Mouse (Mus musculus) liver, embryonic 16.5 days (tissue): Measurements from ENCODE around the gene Nfia. TPM values are rescaled to one million over a fixed set of nuclear protein-coding genes. Genes with fewer than 3 reads are reported as not detected.

Experiments
- ATAC-seq: fragments of 200-750 bp; cut with Nextera tagmentation; 2 replicates; pipeline ENCODE4 v1.8.0; 2017; ENCODE audit warnings: low read depth, mild to moderate bottlenecking, moderate number of reproducible peaks, moderate library complexity
- H3K27ac ChIP-seq: fragments of 300-500 bp; sonication (generic); 2 replicates; pipeline ENCODE4 v1.5.1; 2014; ENCODE audit warnings: mild to moderate bottlenecking, low read length
- H3K27me3 ChIP-seq: fragments of 300-500 bp; sonication (generic); 2 replicates; pipeline ENCODE4 v1.6.1; 2014; ENCODE audit warnings: low read depth, low read length, mixed read lengths; ENCODE audit not compliant: control insufficient read depth, insufficient read depth
- H3K36me3 ChIP-seq: fragments of 300-500 bp; sonication (generic); 2 replicates; pipeline ENCODE4 v1.6.1; 2014; ENCODE audit warnings: mild to moderate bottlenecking; ENCODE audit not compliant: control insufficient read depth, insufficient read depth
- H3K4me1 ChIP-seq: fragments of 300-500 bp; sonication (generic); 2 replicates; pipeline ENCODE4 v1.6.1; 2014; ENCODE audit warnings: low read depth, low read length, mixed read lengths; ENCODE audit not compliant: control insufficient read depth
- H3K4me2 ChIP-seq: fragments of 300-500 bp; sonication (generic); 2 replicates; pipeline ENCODE4 v1.6.1; 2014; ENCODE audit warnings: low read depth, low read length, mixed read lengths
- H3K4me3 ChIP-seq: fragments of 300-500 bp; sonication (generic); 2 replicates; pipeline ENCODE4 v1.5.1; 2014; ENCODE audit warnings: low read depth, mild to moderate bottlenecking, low read length
- H3K9ac ChIP-seq: fragments of 300-500 bp; sonication (generic); 2 replicates; pipeline ENCODE4 v1.6.1; 2014; ENCODE audit warnings: low read depth, low read length
- H3K9me3 ChIP-seq: fragments of 300-500 bp; sonication (generic); replicated peaks from 2 replicates; pipeline ENCODE4 v1.6.1; 2016; ENCODE audit warnings: low read length; ENCODE audit not compliant: control insufficient read depth
- WGBS: fragments of 180-500 bp; shearing (Covaris S2); extraction: QIAGEN DNeasy Blood & Tissue Kit; methylation state at CpG from one replicate; pipeline ENCODE4 v1.1.7; 2014; ENCODE audit not compliant: insufficient replicate concordance; 5-methylcytosine and 5-hydroxymethylcytosine counted together
- polyA plus RNA-seq: library from polyadenylated mRNA; unstranded; fragments of >200 nt; fragmentation: Nextera tagmentation; extraction: Ambion mirVana; gene quantifications from 2 replicates; pipeline ENCODE4 v1.2.1, GENCODE M21; 2015

Gene Nfia
- polyA plus RNA-seq, 1 experiment from 2014 or later, result 5.7 TPM

- WGBS, result 55% methylated on average over 4 of the region's 4 CpGs
Observed at GRCm38 (mm10) chr4:97820474-97821259, 48.1 kb downstream of the Nfia start.

GRCm38 (mm10) chr4:97821556-97822251, 49.2 kb downstream of the Nfia start:
- no peak overlapping the region for H3K4me3 ChIP-seq
- 49% methylated on average over 4 of the region's 4 CpGs for WGBS
- no peak for ATAC-seq
- H3K27ac ChIP-seq, result no peak overlapping the region
- H3K27me3 ChIP-seq, result no peaks in the 10 kb centered on the region
- H3K4me2 ChIP-seq, result no peak overlapping the region
- H3K4me1 ChIP-seq, result no peaks in the 10 kb centered on the region
- H3K36me3 ChIP-seq, result no peaks in the 10 kb centered on the region
- H3K9ac ChIP-seq, result no peak overlapping the region
- no peaks in the 10 kb centered on the region for H3K9me3 ChIP-seq

More at GRCm38 (mm10) chr4:97820474-97821259, 48.1 kb downstream of the Nfia start:
- Histone ChIP-seq H3K9me3 (no peaks in the 10 kb centered on the region), H3K27me3 (no peaks in the 10 kb centered on the region), H3K36me3 (no peaks in the 10 kb centered on the region), H3K9ac (no peak overlapping the region), H3K4me1 (no peaks in the 10 kb centered on the region), H3K4me2 (no peak overlapping the region), H3K4me3 (no peak overlapping the region), H3K27ac (no peak overlapping the region)
- peak; percentile 75 for ATAC-seq

GRCm38 (mm10) chr4:97823512-97823911, 51.0 kb downstream of the Nfia start:
- no peak overlapping the region for H3K4me3 ChIP-seq
- no peaks in the 10 kb centered on the region for H3K9me3 ChIP-seq
- H3K36me3 ChIP-seq, result no peaks in the 10 kb centered on the region
- H3K27ac ChIP-seq, result no peak overlapping the region
- no peak for ATAC-seq
- H3K4me1 ChIP-seq, result no peaks in the 10 kb centered on the region
- no peak overlapping the region for H3K4me2 ChIP-seq
- no peak overlapping the region for H3K9ac ChIP-seq
- no peaks in the 10 kb centered on the region for H3K27me3 ChIP-seq
- WGBS, result 64% methylated on average over 6 of the region's 6 CpGs

GRCm38 (mm10) chr4:97824451-97824850, 51.9 kb downstream of the Nfia start:
- no peak overlapping the region for H3K27ac ChIP-seq

GRCm38 (mm10) chr4:97825432-97825831, 52.9 kb downstream of the Nfia start:
- Histone ChIP-seq H3K27ac (no peak overlapping the region), H3K9ac (no peak overlapping the region), H3K4me1 (no peaks in the 10 kb centered on the region; the same call in 1 of the 2 replicates), H3K9me3 (no peaks in the 10 kb centered on the region), H3K4me2 (no peak overlapping the region), H3K4me3 (no peak overlapping the region), H3K27me3 (no peaks in the 10 kb centered on the region), H3K36me3 (no peaks in the 10 kb centered on the region)
- 46% methylated on average over 4 of the region's 4 CpGs for WGBS
- ATAC-seq, result no peak

More at GRCm38 (mm10) chr4:97824451-97824850, 51.9 kb downstream of the Nfia start:
- no peak overlapping the region for H3K4me2 ChIP-seq
- no peak for ATAC-seq
- H3K4me1 ChIP-seq, result no peaks in the 10 kb centered on the region
- WGBS, result 59% methylated on average over 4 of the region's 4 CpGs
- no peaks in the 10 kb centered on the region for H3K9me3 ChIP-seq
- no peak overlapping the region for H3K4me3 ChIP-seq
- H3K36me3 ChIP-seq, result no peaks in the 10 kb centered on the region
- H3K27me3 ChIP-seq, result no peaks in the 10 kb centered on the region
- H3K9ac ChIP-seq, result no peak overlapping the region

GRCm38 (mm10) chr4:97825841-97826240, 53.3 kb downstream of the Nfia start:
- no peak overlapping the region for H3K4me2 ChIP-seq
- ATAC-seq, result no peak
- H3K9ac ChIP-seq, result no peak overlapping the region
- H3K4me1 ChIP-seq, result peaks cover 2% of the 10 kb centered on the region
- no peak overlapping the region for H3K4me3 ChIP-seq
- no peaks in the 10 kb centered on the region for H3K27me3 ChIP-seq
- no peaks in the 10 kb centered on the region for H3K36me3 ChIP-seq
- no peak overlapping the region for H3K27ac ChIP-seq
- H3K9me3 ChIP-seq, result no peaks in the 10 kb centered on the region
- WGBS, result 66% methylated on average over 4 of the region's 4 CpGs

- Histone ChIP-seq H3K36me3 (no peaks in the 10 kb centered on the region), H3K4me1 (peaks cover 4% of the 10 kb centered on the region), H3K9ac (no peak overlapping the region), H3K4me2 (no peak overlapping the region), H3K4me3 (no peak overlapping the region), H3K27me3 (no peaks in the 10 kb centered on the region), H3K27ac (0 out of 2 replicates have a peak overlapping the region, but pooled peaks have one; percentile 16), H3K9me3 (no peaks in the 10 kb centered on the region)
- 60% methylated on average over 6 of the region's 6 CpGs for WGBS
- peak; percentile 56 for ATAC-seq
Observed at GRCm38 (mm10) chr4:97827115-97827514, 54.6 kb downstream of the Nfia start.

- Histone ChIP-seq H3K27ac (no peak overlapping the region), H3K36me3 (no peaks in the 10 kb centered on the region), H3K4me1 (peaks cover 4% of the 10 kb centered on the region), H3K4me3 (no peak overlapping the region), H3K9ac (no peak overlapping the region), H3K27me3 (no peaks in the 10 kb centered on the region), H3K4me2 (no peak overlapping the region), H3K9me3 (no peaks in the 10 kb centered on the region)
- 36% methylated on average over 1 of the region's 1 CpGs for WGBS
- no peak for ATAC-seq
Observed at GRCm38 (mm10) chr4:97828579-97828978, 56.0 kb downstream of the Nfia start.
